Mouse (Mus musculus) CD4-positive, CD25-positive, alpha-beta regulatory T cell, adult 2 months (primary cell): ENCODE results near the gene Bicra.

ENCODE experiments used
- DNase-seq: peaks from one replicate; pipeline ENCODE4 v3.0.0-alpha.2; 2012; ENCODE audit warnings: low read depth, low spot score

Bicra gene

DNA sequence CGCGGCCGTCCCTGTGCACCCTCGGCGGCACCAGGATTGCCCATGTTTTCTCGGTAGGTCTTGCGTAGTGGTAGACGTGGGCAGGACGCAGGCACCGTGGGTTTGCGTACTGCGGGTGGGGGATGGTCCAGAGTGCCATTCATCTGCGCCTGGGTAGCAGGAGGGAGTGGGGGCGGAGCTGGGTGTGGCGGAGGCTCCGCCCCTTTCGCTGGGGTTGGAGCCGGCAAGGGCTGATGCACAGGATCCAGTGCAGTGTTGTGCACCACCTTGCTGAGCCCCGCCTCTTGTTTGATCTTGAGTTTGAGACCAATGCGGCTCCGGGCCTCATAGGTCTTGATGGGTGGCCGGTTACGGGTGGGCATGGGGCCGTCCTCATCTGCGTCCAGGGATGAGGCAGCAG is 75.5 kb downstream of the Bicra start:
- no peak for DNase-seq

DNA sequence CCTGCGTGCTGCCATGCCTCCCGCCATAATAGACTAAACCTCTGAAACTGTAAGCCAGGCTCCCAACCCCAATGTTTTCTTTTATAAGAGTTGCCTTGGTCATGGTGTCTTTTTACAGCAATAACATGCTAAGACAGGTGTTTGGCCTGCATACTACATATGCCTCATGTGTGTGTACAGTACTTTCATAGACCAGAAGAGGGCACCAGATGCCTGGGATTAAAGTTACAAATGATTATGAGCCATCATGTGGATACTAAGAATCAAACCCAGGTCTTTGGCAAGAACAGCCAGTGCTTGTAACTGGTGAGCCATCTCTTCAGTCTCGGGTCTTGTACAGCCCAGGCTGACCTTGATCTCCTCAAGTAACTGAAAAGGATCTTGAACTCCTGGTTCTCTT is 78.0 kb downstream of the Bicra start:
- peak; percentile 35 for DNase-seq

DNA sequence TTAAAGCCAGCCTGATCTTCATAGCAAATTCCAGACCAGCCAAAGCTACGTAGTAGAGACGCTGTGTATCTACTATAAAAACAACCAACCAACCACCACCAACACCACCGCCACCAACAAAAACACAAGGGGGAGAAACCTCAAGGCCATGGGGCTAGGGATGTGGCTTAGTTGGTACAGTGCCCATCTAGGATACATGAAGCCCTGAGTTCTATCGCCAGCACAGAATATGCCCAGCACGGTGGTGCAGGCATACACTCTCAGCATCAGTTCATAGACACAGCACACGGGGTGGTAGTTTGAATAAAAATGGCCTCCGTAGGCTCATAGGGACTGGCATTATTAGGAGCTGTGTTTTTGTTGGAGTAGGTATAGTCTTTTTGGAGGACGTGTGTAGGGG is 79.4 kb downstream of the Bicra start:
- no peak for DNase-seq

DNA sequence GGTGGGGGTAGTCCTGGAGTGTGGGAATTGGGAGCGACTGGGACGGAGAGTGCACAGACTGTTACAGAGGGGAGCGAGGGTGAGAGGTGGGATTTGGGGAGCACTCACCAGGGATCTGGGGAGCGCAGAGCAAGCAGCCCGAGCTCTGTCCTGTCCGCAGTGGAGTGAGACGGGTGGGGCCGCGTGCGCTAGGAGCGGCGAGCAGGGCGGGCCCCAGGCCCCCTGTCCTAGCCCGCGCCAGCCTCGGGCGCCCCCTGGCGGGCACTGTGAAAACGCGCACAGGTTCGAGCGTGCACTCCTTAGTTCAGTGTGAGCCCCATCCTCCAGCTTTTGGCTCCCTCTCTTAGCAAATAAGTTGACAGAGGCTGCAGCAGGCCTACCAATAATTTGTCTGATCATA is 80.4 kb downstream of the Bicra start, which contains the start of gene Ehd2:
TSS of gene Ehd2 (minus strand) at position 256 of the 400 bp plus-strand sequence.
- peak; percentile 79 for DNase-seq

DNA sequence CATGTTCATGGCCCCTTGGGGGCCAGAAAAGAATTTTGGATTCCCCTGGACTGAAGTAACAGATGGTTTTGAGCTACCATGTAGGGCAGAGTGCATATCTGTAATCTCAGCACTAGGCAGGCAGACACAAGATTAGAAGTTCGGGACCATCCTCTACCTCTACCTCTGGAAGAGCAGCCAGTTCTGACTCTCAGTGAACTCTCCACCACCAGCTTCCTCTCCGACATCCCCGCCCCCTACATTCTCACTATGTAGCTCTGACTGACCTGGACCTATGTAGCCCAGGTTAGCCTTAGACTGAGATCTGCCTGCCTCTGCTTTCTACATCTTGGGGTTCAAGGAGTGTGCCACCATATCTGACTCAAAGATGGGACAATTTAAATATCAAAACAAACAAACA is 81.2 kb downstream of the Bicra start:
- no peak for DNase-seq

DNA sequence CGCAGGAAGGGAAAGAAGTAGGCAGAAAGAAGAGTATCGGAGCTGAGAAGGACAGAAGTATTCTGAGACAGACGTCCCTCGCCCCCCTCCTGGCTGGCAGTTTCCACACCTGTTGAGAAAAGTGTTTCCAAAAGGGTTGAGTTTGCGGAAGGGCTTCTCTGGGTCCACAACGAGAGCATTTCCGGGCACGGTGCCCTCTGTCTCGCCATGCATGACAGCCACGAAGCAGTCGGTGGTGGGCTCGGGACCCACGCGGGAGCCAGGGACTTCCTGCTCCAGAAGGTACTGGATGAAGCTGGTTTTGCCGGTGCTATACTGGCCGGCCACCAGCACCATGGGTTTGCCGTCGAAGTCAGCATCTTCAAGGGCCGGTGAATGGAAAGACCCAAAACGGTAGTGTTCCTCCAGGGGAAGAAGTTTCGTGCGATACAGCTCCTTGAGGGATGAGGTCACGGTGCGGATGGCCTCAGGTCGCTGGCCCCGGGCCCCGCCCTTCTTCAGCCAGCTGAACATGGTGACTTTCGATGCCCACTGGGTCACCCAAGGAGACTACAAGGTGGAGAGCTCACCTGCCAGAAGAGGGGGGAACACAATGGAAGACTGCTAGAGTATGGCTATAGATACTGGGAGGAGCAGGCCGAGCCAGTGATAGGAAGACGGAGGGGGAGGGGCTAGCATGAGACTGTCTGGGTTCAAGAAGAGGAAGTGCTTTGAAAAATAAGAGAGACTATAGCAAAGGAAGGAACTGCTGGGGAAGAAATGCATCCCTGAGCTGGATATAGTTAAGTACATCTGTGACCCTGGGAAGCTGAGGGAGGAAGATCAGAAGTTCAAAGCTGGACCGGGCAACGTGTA is 83.7 kb downstream of the Bicra start:
- peak; percentile 1 for DNase-seq

DNA sequence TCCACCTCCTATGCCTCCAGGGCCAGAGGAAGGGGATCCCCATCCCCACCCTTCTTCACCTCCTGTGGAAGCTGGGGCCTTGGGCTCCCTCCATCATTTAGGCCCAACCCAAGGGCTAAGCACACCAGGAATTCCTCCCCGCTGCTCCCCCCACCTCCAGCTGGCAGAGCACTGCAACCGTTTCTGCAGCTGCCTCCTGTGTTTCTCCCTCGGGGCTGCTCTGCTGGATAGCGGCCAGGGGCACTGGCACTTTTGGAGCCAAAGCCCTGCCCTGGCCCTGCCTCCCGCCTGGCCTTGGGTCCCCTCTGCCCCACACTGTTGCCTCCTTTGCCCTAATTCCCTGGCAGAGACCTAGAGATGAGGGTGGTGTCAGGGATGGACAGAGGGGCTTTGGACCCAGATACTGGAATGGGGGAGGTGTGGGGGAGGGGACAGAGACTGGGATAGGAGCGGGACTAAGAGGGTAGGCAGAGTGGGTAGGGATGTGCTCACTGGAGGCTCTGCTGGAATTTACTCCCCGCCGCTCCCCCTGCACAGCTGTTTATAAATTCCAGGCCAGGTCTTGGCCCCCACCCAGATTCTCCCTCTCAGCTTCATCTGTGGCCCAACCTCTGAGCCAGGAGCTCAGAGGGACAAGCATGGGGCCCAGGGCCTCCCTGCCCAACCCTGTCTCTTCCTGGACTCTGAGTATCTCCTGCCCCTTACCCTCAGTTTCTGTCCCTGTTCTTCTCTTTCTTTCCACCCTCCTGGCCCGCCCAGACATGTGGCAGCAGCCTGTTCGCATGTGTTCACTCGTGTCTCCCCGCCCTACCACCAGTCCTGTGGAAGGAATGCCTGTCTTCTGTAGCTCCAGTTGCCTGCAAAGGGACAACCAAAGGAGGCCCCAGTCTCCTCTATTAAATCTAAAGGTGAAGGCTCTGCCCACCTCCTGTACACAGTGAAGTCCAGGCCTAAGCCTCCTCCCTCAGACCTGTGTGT is 85.1 kb downstream of the Bicra start:
- DNase-seq, result no peak

DNA sequence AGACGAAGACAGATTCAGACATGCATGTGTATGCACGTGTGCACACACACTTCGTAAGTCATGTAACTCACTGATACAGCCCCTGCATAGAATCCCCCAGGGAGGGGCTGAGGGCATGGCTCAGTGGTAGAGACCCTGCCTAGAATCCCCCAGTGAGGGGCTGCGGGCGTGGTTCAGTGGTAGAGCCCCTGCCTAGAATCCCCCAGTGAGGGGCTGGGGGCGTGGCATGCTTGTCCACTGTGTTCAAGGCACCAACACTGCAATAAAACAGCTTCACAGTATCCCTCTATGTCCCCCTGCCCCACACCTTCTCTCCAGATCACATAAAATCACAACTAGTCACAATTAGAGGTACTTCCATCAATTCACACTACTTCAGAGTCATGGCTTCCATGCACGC is 85.9 kb downstream of the Bicra start:
- DNase-seq, result no peak

DNA sequence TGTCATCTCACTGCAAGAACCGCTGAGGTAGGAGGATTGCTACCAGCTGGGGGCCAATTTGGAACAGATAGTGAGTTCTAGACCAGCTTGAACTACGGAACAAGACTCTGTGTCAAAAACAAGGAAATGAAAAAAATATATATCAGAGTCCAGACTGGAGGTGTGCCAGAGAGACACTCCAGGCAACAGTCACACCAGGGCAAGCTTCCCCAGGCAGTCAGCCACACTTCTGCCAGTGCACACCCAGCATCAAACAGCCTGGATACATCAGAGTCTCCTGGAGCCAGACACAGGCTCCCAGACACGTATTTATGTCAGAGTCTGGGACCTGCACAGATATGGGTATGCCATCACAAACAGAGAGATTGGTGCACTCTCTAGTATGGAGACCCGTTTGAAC is 86.5 kb downstream of the Bicra start:
- DNase-seq, result no peak

DNA sequence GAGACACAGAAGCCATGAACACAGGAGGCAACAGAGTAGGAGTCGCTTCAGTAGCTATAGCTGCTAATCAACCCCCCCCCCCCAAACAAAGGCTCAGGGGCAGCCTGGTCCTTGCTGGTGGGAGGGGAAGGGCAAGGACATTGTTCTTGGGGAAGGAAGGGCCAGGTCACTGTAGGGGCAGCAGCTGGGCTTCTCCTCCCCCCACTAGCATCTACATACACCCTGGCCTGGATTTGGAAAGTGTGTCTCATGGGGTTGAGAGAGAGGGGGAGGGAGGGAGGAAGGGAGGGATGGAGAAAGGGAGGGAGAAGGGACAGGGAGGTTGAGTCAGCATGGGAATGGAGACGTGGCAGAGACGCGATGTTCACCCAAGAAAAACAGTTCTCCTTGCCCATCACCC is 87.0 kb downstream of the Bicra start:
- DNase-seq, result no peak

DNA sequence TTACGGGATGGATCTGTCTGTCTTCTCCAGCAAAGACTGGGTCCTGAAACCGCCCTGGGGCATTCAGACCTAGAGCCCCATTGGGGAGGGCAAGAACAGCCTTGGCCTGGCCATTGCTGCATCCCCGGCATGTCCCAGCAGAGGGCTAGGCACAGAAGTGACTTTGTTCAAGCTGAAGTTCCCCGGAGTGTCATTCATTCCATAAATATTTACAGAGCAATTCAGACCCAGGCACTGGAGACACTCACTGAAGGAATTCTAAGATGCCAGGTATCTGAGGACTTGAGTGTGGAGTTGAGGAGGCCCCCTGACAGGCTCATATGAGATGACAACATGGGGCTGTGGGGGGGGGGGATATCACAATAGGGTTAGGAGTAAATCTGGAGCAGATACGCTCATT is 91.6 kb downstream of the Bicra start:
- DNase-seq, result no peak

DNA sequence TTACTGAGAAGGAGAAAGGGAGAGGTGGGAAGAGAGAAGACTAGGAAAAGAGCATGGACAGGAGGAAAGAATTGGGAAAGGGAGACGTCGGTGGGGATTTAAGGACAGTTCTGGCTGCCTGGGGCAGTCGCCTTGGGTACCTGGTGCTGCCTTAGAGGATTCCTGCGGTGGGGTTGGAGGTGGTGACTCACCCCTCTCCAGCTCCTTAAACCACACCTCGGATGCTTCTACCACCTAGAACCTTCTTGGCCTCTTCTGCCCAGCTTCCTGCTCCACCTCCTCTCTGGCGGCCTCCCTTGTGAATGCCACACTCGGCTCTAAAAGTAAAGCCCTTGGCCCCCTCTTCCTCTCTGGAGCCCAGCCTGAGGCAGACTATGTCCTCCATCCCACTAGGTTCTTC is 92.2 kb downstream of the Bicra start:
- DNase-seq, result no peak

DNA sequence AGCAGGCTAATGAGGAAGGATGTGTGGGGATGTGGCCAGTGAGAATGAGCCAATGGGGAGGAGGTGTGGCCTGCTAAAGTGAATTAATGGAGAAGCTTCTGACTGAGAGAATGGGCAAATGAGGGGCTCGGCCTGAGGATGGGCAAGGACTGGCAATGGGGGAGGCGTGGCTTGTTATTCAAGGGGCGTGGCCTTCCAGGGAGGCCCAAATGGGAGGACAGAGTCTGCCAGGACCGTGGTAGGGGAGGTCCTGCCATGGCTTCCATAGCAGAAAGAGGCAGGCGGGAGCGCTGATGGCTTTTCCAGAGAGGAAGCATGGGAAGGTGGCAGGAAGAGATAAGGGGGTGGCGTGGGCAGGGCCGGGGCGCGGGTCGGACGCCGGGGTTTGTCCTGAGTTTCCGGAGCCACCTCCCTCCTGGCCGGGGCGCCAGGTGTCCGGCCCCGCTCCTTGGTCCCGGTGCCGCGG is 92.7 kb downstream of the Bicra start:
- no peak for DNase-seq

DNA sequence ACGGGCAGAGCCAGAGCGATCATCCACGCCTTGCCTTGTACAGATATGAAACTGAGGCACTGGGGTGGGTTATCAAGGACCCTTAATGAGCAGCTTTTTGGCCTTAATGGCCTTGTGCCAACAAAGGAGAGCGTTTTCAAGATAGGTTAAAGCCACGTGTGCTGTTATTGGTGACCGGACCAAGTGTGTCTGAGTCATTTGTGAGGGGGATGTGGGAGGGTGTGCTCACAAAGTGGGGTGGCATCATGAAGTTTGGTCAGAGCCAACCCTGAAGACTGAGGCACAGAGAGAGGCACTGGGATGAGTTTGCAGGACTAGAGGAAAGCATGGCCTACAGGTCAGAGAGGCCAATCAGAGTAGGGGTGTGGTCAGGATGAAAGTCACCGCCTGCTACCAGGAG is 93.3 kb downstream of the Bicra start:
- no peak for DNase-seq

DNA sequence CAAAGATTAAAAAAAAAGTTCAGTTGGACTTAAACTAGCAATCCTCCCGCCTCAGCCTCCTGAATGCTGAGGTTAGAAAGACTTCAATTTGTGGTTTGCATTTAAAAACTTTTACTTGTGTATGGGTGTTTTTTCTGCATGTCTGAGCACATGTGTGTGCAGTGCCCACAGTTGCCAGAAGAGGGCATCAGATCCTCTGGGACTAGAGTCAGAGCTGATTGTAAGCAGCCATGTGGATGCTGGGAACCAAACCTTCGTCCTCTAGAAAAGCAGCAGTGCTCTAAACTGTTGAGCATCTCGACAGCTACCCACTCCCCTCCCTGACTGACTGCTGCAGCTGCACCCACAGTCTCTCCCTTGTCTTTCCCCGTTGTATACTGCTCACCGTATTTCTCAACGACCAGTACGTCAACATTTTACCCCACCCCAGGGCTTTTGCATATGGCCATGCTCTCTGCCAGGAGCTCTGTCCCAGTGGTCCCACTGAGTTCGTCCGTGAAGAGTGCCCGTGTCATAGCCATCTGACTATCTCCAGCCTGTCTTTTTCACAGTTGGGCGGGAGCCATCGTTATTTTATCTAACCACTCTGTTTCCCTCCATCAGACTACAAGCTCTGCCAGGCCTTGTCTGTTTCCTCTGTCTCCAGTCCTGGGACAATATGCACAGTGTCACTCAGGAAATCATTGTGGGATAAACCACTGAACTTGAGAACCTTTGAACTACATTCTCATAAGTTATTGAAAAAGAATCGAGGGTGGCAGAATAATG is 94.2 kb downstream of the Bicra start:
- peak; percentile 66 for DNase-seq

DNA sequence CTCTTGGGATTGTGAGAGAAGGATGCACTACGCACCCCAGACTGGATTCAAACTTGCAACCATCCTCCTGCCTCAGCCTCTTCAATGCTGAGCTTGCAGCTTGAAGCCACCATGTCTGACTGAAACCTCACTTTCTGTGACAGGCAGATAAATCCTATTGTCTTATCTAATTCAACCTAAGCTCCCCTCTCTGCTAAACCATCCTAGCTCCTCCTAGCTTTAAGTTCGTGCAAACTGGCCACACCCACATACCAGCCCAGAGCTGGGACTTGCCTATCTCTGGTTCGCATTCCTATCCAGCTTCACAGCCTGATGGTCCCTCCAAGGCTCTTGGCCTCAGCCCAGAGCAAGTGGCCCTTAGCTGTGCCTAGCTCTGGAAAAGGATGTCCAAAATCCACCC is 95.3 kb downstream of the Bicra start:
- DNase-seq, result no peak

DNA sequence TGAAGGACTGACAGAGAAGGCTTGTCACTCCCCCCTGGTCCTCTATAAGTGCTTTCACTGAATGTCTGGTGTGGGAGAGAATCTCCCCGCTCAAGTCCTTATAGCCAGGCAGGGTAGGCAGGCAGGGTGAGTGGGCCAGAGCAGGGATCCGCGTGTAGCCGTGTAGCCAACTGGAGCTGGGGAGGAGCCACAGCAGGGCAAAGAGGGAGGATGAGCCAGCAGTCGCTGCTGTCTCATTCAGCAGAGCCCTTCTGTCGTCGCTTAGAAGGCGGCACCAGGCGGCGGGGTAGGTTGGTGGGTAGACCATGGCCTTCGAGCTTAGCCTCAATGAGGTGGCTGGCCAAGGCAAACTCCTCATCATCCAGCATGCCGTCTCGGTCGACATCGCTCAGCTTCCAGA is 97.7 kb downstream of the Bicra start:
- no peak for DNase-seq

DNA sequence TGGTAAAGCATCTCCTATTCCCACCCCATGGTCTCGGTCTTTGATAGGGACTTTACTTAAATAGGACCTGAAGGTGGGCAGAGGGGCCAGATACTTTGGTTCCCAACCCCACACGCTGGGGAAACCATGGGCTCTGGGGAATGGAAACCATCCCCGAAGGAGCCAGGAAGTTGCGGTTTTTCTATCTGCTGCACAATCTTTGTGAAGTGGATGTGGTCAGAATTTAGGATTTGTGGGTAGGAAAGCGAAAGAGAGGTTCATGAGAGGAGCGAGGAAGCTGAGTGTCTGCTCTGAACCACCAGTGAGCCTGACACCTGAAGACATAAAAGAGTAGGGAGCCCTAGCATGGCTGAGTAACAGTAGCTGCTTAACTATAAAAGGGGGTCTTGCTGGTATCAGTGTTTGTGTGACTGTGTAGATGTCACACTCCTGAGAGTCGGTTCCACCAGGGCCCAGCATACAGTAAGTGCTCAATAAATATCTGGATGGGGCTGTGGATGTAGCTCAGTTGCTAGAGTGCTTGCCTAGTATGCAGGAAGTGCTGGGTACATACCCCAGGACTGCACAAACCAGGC is 98.4 kb downstream of the Bicra start:
- DNase-seq, result peak; percentile 60

DNA sequence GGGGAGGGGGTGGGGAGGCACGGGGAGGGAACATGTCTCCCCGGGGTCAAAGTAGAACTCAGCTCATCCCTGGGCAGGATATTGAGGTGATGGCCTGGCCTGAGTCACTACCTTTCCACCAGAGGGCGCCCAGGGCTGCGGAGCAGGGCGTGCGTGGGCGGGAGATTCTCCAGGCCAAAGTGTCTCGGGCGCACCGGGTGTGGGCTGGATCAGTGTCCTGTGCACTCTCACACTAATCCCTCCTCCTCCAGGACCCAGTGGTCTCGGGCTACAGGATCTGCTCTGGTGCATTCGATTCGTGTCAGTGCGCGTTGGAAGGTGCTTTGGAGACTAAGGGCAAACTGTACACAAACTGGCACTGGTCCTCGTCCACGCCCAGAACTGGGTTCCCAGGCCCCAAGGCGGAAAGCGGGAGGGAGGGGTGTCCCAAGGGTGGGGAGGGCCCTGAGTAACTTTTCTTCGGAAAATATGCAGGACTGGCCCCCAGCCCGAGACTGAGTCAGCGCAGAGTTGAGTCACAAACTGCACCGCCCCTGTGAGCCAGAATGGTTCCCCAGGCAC is 99.3 kb downstream of the Bicra start:
- DNase-seq, result peak; percentile 92

DNA sequence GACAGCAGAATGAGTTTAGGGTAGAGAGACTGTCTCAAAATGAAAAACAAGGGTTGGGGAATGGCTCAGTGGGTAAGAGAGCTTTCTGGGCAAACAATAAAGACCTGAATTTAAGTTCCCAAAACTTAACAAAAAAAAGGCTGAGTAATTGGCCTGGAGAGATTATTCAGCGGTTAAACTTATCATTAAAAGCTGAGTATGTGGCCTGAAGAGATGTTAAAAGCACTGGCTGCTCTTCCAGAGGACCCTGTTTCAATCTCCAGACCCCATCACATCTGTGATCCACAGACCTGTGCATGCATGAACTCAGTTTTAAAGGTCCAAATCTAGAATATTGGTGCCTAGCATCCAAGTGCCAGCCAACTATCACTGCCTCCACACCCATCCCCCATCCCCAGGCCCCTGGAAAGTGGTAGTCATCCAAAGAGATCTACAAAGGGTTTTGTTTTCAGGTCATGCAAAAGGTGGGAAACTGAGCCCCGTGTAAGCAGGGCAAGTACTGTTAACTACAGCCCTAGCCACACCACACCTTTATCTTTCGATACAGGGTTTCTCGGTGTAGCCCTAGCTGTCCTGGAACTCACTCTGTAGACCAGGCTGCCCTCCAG is 100.0 kb downstream of the Bicra start:
- no peak for DNase-seq
